Mouse (Mus musculus): Measurements from ENCODE around the gene Tmem233. TPM values are rescaled to one million over a fixed set of nuclear protein-coding genes. Genes with fewer than 3 reads are reported as not detected.

Gene Tmem233
- polyA plus RNA-seq, 1 experiment from 2014 or later: not detected

DNA sequence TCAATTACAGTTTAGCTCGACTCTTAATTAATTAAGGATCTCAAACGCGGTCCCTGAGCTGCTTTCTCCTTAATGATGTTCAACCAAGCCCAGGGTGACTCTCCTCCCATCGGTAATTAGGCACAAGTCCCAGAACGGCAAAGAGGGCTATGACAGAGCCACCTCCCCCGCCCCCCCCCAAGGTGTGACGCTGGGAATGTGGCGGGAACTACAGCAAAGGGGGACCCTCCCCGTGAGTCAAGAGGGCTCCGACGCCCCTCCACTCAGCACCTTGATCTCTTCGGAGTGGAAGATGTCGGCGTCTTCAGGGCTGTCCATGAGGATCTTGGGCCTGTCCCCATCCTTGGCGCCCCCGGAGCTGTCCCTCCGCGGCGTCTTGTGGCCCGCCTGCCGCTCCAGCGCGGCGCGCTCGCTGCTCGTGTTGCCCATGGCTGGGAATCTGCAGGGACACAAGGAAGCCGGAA lies 59.2 kb downstream of the Tmem233 start:
- peak overlapping the region; percentile 63; the same call in 1 of the 2 replicates for H3K27ac ChIP-seq (ENCODE audit: low read depth, low read length)
- peak overlapping the region; percentile 85 for H3K4me2 ChIP-seq (replicated peaks; ENCODE audit: low read depth, low read length)
- peak overlapping the region; percentile 80 for H3K9ac ChIP-seq (ENCODE audit: low read depth, low read length)
- H3K27me3 ChIP-seq (ENCODE audit: control insufficient read depth, insufficient read depth, low read length): no peaks in the 10 kb centered on the region
- H3K4me1 ChIP-seq (replicated peaks; ENCODE audit: control insufficient read depth, insufficient read depth, low read length): no peaks in the 10 kb centered on the region; the same call in 1 of the 2 replicates
- no peaks in the 10 kb centered on the region for H3K9me3 ChIP-seq (ENCODE audit: control insufficient read depth, low read length)
- under 1% methylated on average over 28 of the region's 28 CpGs for WGBS
- DNase-seq (ENCODE audit: low spot score) (no peak), ATAC-seq (ENCODE audit: low FRiP score) (peak; percentile 81)
- H3K4me3 ChIP-seq (ENCODE audit: low read depth, low read length): peak overlapping the region; percentile 83
- H3K36me3 ChIP-seq (ENCODE audit: control insufficient read depth, insufficient read depth, low read length): no peaks in the 10 kb centered on the region

DNA sequence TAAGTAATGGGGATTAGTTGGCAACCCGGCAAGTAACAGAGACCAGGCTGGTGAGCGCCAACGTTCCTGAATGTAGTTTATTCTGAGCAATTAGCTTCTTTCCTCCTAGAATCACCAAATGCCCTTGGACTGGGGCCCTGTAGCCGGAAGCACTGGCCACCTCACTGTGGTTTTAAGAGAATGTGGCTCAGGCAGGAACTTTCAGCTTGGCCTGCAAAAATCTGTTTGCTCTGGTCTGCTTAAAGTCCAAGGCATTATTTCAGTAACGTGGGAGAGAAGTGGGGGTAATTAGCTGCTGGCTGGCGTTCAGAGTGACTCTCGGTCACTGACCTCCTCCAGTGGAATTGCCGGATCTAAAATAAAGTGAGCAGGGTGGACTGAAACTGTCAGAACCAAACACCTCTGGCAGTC lies 59.8 kb downstream of the Tmem233 start:
- Histone ChIP-seq H3K27me3 (ENCODE audit: control insufficient read depth, insufficient read depth, low read length) (no peaks in the 10 kb centered on the region), H3K27ac (ENCODE audit: low read depth, low read length) (no peak overlapping the region), H3K36me3 (ENCODE audit: control insufficient read depth, insufficient read depth, low read length) (no peaks in the 10 kb centered on the region), H3K4me3 (ENCODE audit: low read depth, low read length) (peak overlapping the region; percentile 83), H3K9me3 (ENCODE audit: control insufficient read depth, low read length) (no peaks in the 10 kb centered on the region), H3K4me1 (replicated peaks; ENCODE audit: control insufficient read depth, insufficient read depth, low read length) (no peaks in the 10 kb centered on the region; the same call in 1 of the 2 replicates), H3K4me2 (replicated peaks; ENCODE audit: low read depth, low read length) (peak overlapping the region; percentile 85), H3K9ac (ENCODE audit: low read depth, low read length) (peak overlapping the region; percentile 80; the same call in 1 of the 2 replicates)
- no peak for ATAC-seq (ENCODE audit: low FRiP score)
- DNase-seq (ENCODE audit: low spot score): no peak
- WGBS: 47% methylated on average over 8 of the region's 8 CpGs

DNA sequence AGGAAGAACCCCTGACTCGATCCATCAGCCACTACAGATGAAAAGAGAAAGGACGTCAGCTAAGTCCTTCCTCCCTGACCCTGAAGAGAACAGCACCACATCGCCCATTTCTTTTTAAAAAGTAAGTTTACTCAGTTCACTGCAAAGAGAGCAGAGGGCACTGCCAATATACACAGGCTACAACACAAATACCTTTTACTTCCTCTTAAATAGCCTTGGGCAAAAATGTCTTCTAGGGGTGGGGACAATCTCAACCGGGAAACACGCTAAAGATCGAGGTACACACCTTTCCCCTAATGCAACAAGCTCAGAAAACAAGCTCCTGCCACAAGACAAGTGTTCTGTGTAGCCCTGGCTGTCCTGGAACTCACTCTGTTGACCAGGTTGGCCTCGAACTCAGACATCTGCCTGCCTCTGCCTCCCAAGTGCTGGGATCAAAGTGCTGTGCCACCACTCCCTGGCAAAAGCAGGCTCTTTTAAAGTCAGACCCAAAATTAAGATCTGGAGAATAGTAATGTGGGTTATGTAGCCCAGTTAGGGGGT lies 60.3 kb downstream of the Tmem233 start:
- DNase-seq (ENCODE audit: low spot score): no peak
- Histone ChIP-seq H3K9me3 (ENCODE audit: control insufficient read depth, low read length) (no peaks in the 10 kb centered on the region), H3K4me1 (replicated peaks; ENCODE audit: control insufficient read depth, insufficient read depth, low read length) (no peaks in the 10 kb centered on the region; the same call in 1 of the 2 replicates), H3K9ac (ENCODE audit: low read depth, low read length) (no peak overlapping the region), H3K4me3 (ENCODE audit: low read depth, low read length) (0 out of 2 replicates have a peak overlapping the region, but pooled peaks have one; percentile 83), H3K36me3 (ENCODE audit: control insufficient read depth, insufficient read depth, low read length) (0 out of 2 replicates have a peak, but pooled peaks cover under 1% of the 10 kb centered on the region), H3K27me3 (ENCODE audit: control insufficient read depth, insufficient read depth, low read length) (no peaks in the 10 kb centered on the region), H3K27ac (ENCODE audit: low read depth, low read length) (no peak overlapping the region), H3K4me2 (replicated peaks; ENCODE audit: low read depth, low read length) (0 out of 2 replicates have a peak overlapping the region, but pooled peaks have one; percentile 85)
- WGBS: 86% methylated on average over 7 of the region's 7 CpGs
- no peak for ATAC-seq (ENCODE audit: low FRiP score)

DNA sequence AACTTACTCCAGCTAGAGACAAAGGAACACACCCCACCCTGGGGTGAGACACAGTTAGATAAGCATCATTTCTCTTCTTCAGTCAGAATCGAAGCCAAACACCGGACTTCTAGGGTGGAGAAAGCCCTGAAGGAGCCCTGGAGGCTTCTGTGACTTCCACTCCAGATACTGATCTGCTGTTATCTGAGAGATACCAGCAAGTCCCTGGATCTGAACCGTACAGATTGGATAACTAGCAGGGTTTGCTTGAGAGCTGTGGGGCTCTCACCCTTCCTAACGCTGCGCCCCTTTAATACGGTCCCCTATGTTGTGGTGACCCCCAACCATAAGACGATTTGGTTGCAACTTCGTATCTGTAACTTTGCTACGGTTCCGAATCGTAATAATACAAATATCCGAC lies 60.9 kb downstream of the Tmem233 start:
- H3K9ac ChIP-seq (ENCODE audit: low read depth, low read length): no peak overlapping the region
- H3K27me3 ChIP-seq (ENCODE audit: control insufficient read depth, insufficient read depth, low read length): no peaks in the 10 kb centered on the region
- H3K4me2 ChIP-seq (replicated peaks; ENCODE audit: low read depth, low read length): no peak overlapping the region
- ATAC-seq (ENCODE audit: low FRiP score) (no peak), DNase-seq (ENCODE audit: low spot score) (no peak)
- no peaks in the 10 kb centered on the region; the same call in 1 of the 2 replicates for H3K4me1 ChIP-seq (replicated peaks; ENCODE audit: control insufficient read depth, insufficient read depth, low read length)
- peaks cover 4% of the 10 kb centered on the region; the same call in 1 of the 2 replicates for H3K36me3 ChIP-seq (ENCODE audit: control insufficient read depth, insufficient read depth, low read length)
- H3K9me3 ChIP-seq (ENCODE audit: control insufficient read depth, low read length): no peaks in the 10 kb centered on the region
- 95% methylated on average over 12 of the region's 12 CpGs for WGBS
- no peak overlapping the region for H3K27ac ChIP-seq (ENCODE audit: low read depth, low read length)
- H3K4me3 ChIP-seq (ENCODE audit: low read depth, low read length): no peak overlapping the region

DNA sequence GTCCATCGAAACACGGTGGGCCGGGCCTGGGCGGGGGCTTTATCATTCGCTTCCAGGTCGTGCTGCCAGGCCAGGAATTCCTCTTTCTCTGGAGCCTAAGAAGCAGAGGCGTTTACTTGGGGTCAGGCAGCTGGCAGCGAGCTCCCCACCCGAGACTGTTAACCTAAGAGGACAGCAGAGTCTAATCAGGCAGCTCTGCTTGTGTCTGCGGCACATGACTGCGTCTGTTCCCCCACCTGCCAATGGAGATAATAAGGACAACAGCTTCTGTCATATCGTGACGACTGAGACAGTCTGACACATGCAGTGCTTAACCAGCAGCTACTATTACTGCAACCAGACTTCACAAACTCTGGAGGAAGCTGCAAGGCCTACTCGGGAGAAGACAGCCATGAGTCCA lies 61.5 kb downstream of the Tmem233 start:
- Histone ChIP-seq H3K9ac (ENCODE audit: low read depth, low read length) (no peak overlapping the region), H3K4me3 (ENCODE audit: low read depth, low read length) (no peak overlapping the region), H3K9me3 (ENCODE audit: control insufficient read depth, low read length) (no peaks in the 10 kb centered on the region), H3K27ac (ENCODE audit: low read depth, low read length) (no peak overlapping the region), H3K4me2 (replicated peaks; ENCODE audit: low read depth, low read length) (no peak overlapping the region), H3K27me3 (ENCODE audit: control insufficient read depth, insufficient read depth, low read length) (no peaks in the 10 kb centered on the region), H3K36me3 (ENCODE audit: control insufficient read depth, insufficient read depth, low read length) (peaks cover 7% of the 10 kb centered on the region; the same call in 1 of the 2 replicates), H3K4me1 (replicated peaks; ENCODE audit: control insufficient read depth, insufficient read depth, low read length) (no peaks in the 10 kb centered on the region; the same call in 1 of the 2 replicates)
- ATAC-seq (ENCODE audit: low FRiP score) (no peak), DNase-seq (ENCODE audit: low spot score) (no peak)
- 89% methylated on average over 14 of the region's 14 CpGs for WGBS

DNA sequence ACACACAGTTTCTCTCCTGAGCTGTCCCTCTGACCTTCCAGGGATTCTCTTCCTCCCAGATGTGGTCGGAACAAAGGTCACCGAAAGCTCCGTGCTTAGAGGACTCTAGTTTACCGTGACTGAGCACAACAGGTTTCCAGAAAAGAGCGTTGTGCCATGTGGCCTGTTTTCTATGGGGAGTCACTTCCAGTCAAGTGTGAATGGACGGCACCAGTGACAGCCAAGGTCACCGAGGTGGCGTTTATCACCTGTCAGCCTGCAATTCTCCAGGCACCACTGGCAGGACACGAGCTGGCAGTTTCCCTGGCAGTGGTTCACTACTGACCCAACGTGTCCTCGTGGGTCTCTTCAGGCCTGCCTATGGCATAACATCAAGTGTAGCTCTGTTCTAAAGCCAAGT lies 63.7 kb downstream of the Tmem233 start:
- no peak overlapping the region for H3K9ac ChIP-seq (ENCODE audit: low read depth, low read length)
- peaks cover 7% of the 10 kb centered on the region; the same call in 1 of the 2 replicates for H3K36me3 ChIP-seq (ENCODE audit: control insufficient read depth, insufficient read depth, low read length)
- H3K27me3 ChIP-seq (ENCODE audit: control insufficient read depth, insufficient read depth, low read length): no peaks in the 10 kb centered on the region
- DNase-seq (ENCODE audit: low spot score) (no peak), ATAC-seq (ENCODE audit: low FRiP score) (no peak)
- no peak overlapping the region for H3K27ac ChIP-seq (ENCODE audit: low read depth, low read length)
- 83% methylated on average over 11 of the region's 11 CpGs for WGBS
- H3K9me3 ChIP-seq (ENCODE audit: control insufficient read depth, low read length): no peaks in the 10 kb centered on the region
- H3K4me1 ChIP-seq (replicated peaks; ENCODE audit: control insufficient read depth, insufficient read depth, low read length): no peaks in the 10 kb centered on the region; the same call in 1 of the 2 replicates
- no peak overlapping the region for H3K4me3 ChIP-seq (ENCODE audit: low read depth, low read length)
- no peak overlapping the region for H3K4me2 ChIP-seq (replicated peaks; ENCODE audit: low read depth, low read length)

DNA sequence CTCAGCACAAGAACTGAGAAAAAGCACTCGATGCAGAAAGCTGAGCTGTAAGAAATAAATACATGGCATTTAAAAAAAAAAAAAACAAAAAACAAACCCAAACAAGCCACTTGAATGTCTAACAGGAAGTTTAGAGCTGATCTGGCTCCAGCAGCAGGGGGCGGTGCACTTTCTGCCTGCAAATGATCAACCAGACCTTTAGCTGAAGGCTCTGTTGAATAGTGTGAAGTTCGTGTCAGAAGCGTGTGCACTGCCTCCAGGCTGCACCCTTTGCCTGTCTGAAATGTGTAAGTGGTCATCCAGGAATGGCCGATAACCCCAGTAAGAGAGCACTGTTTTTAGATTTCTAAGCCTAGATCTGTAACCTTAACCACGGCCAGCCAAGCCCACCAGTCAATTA lies 64.3 kb downstream of the Tmem233 start:
- WGBS: 90% methylated on average over 6 of the region's 6 CpGs
- no peak overlapping the region for H3K4me2 ChIP-seq (replicated peaks; ENCODE audit: low read depth, low read length)

DNA sequence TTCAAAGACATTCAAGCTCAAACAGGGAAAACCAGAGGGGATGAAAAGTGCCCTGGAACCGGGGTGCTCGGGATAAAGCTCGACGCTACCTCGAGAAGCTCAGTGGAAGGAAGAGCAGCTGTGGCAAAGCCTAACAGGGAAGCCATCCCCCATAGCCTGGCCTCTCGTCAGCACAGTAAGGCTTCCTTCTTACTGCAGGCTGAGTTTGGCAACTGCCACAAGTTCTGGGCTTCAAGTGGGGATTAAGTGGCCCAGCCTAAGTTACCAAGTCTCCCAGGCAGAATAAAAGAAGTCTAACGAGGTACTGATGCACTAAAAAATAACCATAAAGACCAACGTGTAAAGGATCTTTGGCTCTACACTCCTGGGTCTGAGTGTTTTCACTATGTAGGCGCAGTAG lies 64.8 kb downstream of the Tmem233 start:
- no peak for DNase-seq (ENCODE audit: low spot score)
- WGBS: 94% methylated on average over 9 of the region's 9 CpGs
- peaks cover 14% of the 10 kb centered on the region for H3K36me3 ChIP-seq (ENCODE audit: control insufficient read depth, insufficient read depth, low read length)
- no peak for ATAC-seq (ENCODE audit: low FRiP score)
- no peak overlapping the region for H3K4me3 ChIP-seq (ENCODE audit: low read depth, low read length)
- no peak overlapping the region for H3K9ac ChIP-seq (ENCODE audit: low read depth, low read length)
- no peaks in the 10 kb centered on the region for H3K27me3 ChIP-seq (ENCODE audit: control insufficient read depth, insufficient read depth, low read length)
- H3K9me3 ChIP-seq (ENCODE audit: control insufficient read depth, low read length): no peaks in the 10 kb centered on the region
- no peak overlapping the region for H3K27ac ChIP-seq (ENCODE audit: low read depth, low read length)
- no peaks in the 10 kb centered on the region; the same call in 1 of the 2 replicates for H3K4me1 ChIP-seq (replicated peaks; ENCODE audit: control insufficient read depth, insufficient read depth, low read length)
- H3K4me2 ChIP-seq (replicated peaks; ENCODE audit: low read depth, low read length): no peak overlapping the region

More for the DNA sequence above, 64.3 kb downstream of the Tmem233 start:
- H3K27me3 ChIP-seq (ENCODE audit: control insufficient read depth, insufficient read depth, low read length): no peaks in the 10 kb centered on the region
- H3K36me3 ChIP-seq (ENCODE audit: control insufficient read depth, insufficient read depth, low read length): peaks cover 10% of the 10 kb centered on the region
- no peak overlapping the region for H3K4me3 ChIP-seq (ENCODE audit: low read depth, low read length)
- no peak overlapping the region for H3K27ac ChIP-seq (ENCODE audit: low read depth, low read length)
- H3K4me1 ChIP-seq (replicated peaks; ENCODE audit: control insufficient read depth, insufficient read depth, low read length): no peaks in the 10 kb centered on the region; the same call in 1 of the 2 replicates
- ATAC-seq (ENCODE audit: low FRiP score): no peak
- no peak for DNase-seq (ENCODE audit: low spot score)
- no peaks in the 10 kb centered on the region for H3K9me3 ChIP-seq (ENCODE audit: control insufficient read depth, low read length)
- H3K9ac ChIP-seq (ENCODE audit: low read depth, low read length): no peak overlapping the region

DNA sequence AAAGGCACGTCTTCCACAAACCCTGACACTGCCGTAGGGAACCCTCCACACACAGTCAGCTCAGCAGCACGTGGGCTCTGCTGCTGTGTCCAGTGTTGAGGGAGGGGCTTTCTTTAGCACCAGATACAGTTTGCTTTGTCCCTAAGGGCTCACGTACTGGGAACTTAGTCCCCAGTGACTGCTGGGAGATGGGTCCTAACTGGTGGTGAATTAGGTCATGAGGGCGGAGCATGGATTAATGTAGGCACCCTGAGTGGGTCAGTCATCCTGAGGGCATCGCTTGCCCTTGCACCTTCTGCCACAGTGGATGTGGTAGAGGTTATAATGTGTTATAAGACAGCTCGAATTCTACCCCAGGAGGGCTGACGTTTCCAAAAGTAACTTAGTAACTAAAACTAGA lies 65.7 kb downstream of the Tmem233 start:
- Histone ChIP-seq H3K9ac (ENCODE audit: low read depth, low read length) (no peak overlapping the region), H3K36me3 (ENCODE audit: control insufficient read depth, insufficient read depth, low read length) (peaks cover 16% of the 10 kb centered on the region)
- 93% methylated on average over 8 of the region's 8 CpGs for WGBS

More for the DNA sequence above, 65.7 kb downstream of the Tmem233 start:
- Histone ChIP-seq H3K9me3 (ENCODE audit: control insufficient read depth, low read length) (no peaks in the 10 kb centered on the region), H3K4me3 (ENCODE audit: low read depth, low read length) (no peak overlapping the region), H3K27me3 (ENCODE audit: control insufficient read depth, insufficient read depth, low read length) (no peaks in the 10 kb centered on the region), H3K27ac (ENCODE audit: low read depth, low read length) (no peak overlapping the region), H3K4me1 (replicated peaks; ENCODE audit: control insufficient read depth, insufficient read depth, low read length) (no peaks in the 10 kb centered on the region; the same call in 1 of the 2 replicates), H3K4me2 (replicated peaks; ENCODE audit: low read depth, low read length) (no peak overlapping the region)
- ATAC-seq (ENCODE audit: low FRiP score): no peak
- DNase-seq (ENCODE audit: low spot score): no peak

Data from hindbrain, embryonic 11.5 days (tissue).